Mouse (Mus musculus): ENCODE results near the gene Pa2g4. TPM values are rescaled to one million over a fixed set of nuclear protein-coding genes. Genes with fewer than 3 reads are reported as not detected.
A peak's percentile ranks its signal among the peaks of the same experiment; 100 is the strongest.
"Not testable (repeated sequence)": the region's sequence is repeated elsewhere in the genome, so short reads cannot be mapped to it uniquely, and the experiment has no call there.

The Pa2g4 gene
- polyA plus RNA-seq, 1 experiment from 2014 or later: 123 TPM

DNA sequence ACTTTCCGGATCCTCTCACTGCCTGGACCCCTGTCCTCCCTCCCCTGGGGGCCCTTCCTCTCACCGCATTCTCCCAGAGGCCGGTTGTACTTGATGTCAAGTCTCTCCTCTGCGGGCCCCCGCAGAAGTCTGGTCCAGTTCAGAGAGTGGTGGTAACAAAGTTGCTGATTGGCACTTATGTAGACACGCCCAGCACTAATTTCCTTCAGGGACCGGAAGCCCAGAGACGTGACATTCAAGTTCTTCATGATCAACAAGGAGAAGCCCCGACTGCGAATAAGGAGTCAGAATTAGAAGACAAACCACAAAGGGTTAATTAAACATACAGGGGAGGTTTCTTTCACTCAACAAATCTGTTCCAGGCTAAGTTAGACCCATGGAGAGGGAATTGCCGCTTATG lies 12.5 kb upstream of the Pa2g4 start:
- Histone ChIP-seq H3K36me3 (ENCODE audit: control insufficient read depth, insufficient read depth, low read length) (peaks cover 10% of the 10 kb centered on the region), H3K27me3 (ENCODE audit: control insufficient read depth, insufficient read depth, low read length) (no peaks in the 10 kb centered on the region), H3K4me2 (ENCODE audit: low read length) (no peak overlapping the region), H3K9me3 (ENCODE audit: control insufficient read depth, low read length) (no peaks in the 10 kb centered on the region), H3K27ac (replicated peaks in 1 of 2; ENCODE audit: control insufficient read depth in 1 of 2, insufficient read depth in 1 of 2, low read depth in 2 of 2, low read length in 2 of 2) (no peak overlapping the region), H3K4me1 (ENCODE audit: control insufficient read depth in 2 of 2, insufficient read depth in 2 of 2, low read length in 2 of 2) (peaks cover under 1 to 4% of the 10 kb centered on the region in 2 experiments; a peak in 3 of 4 replicates), H3K4me3 (ENCODE audit: control insufficient read depth in 1 of 2, insufficient read depth in 1 of 2, low read depth in 1 of 2, low read length in 2 of 2) (no peak overlapping the region), H3K9ac (ENCODE audit: low read length) (no peak overlapping the region)
- WGBS: 60% methylated on average over 11 of the region's 11 CpGs
- ATAC-seq (ENCODE audit: insufficient number of reproducible peaks, insufficient read depth, low FRiP score, low read depth): no peak

DNA sequence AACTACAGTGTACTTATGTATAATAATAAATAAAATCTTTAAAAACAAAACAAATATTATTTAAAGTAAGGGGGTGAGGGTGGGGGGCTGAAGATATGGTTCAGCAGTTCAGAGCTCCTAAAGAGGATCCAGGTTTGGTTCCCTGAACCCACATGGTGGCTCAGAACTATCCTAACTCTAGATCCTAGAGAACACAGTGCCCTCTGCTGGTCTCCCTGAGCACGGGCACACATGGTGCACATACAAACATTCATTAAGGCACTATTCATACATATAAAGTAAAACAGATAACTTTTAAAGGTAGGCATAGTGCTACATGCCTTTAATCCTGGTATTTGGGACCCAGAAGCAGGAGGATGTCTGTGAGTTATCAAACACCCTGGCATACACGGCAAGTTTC lies 9.3 kb upstream of the Pa2g4 start:
- ATAC-seq (ENCODE audit: insufficient number of reproducible peaks, insufficient read depth, low FRiP score, low read depth): no peak
- Histone ChIP-seq H3K4me3 (ENCODE audit: control insufficient read depth in 1 of 2, insufficient read depth in 1 of 2, low read depth in 1 of 2, low read length in 2 of 2) (no peak overlapping the region), H3K4me2 (ENCODE audit: low read length) (no peak overlapping the region), H3K27me3 (ENCODE audit: control insufficient read depth, insufficient read depth, low read length) (no peaks in the 10 kb centered on the region), H3K36me3 (ENCODE audit: control insufficient read depth, insufficient read depth, low read length) (peaks cover 30% of the 10 kb centered on the region), H3K4me1 (ENCODE audit: control insufficient read depth in 2 of 2, insufficient read depth in 2 of 2, low read length in 2 of 2) (no peaks in the 10 kb centered on the region), H3K9me3 (ENCODE audit: control insufficient read depth, low read length) (no peaks in the 10 kb centered on the region), H3K9ac (ENCODE audit: low read length) (no peak overlapping the region), H3K27ac (replicated peaks in 1 of 2; ENCODE audit: control insufficient read depth in 1 of 2, insufficient read depth in 1 of 2, low read depth in 2 of 2, low read length in 2 of 2) (no peak overlapping the region)
- WGBS: 90% methylated on average over 2 of the region's 2 CpGs

- WGBS: under 1% methylated on average over 44 of the region's 46 CpGs
- Histone ChIP-seq H3K27ac (replicated peaks in 1 of 2; ENCODE audit: control insufficient read depth in 1 of 2, insufficient read depth in 1 of 2, low read depth in 2 of 2, low read length in 2 of 2) (peak overlapping the region; percentile 86 to 95), H3K4me3 (ENCODE audit: control insufficient read depth in 1 of 2, insufficient read depth in 1 of 2, low read depth in 1 of 2, low read length in 2 of 2) (peak overlapping the region; percentile 74 to 95), H3K9ac (ENCODE audit: low read length) (peak overlapping the region; percentile 97), H3K27me3 (ENCODE audit: control insufficient read depth, insufficient read depth, low read length) (no peaks in the 10 kb centered on the region), H3K36me3 (ENCODE audit: control insufficient read depth, insufficient read depth, low read length) (peaks cover 50% of the 10 kb centered on the region), H3K4me2 (ENCODE audit: low read length) (peak overlapping the region; percentile 94), H3K4me1 (ENCODE audit: control insufficient read depth in 2 of 2, insufficient read depth in 2 of 2, low read length in 2 of 2) (peaks cover 3 to 14% of the 10 kb centered on the region in 2 experiments; a peak in 3 of 4 replicates), H3K9me3 (ENCODE audit: control insufficient read depth, low read length) (no peaks in the 10 kb centered on the region)
- peak; percentile 28 for ATAC-seq (ENCODE audit: insufficient number of reproducible peaks, insufficient read depth, low FRiP score, low read depth)
Observed at GRCm38 (mm10) chr10:128565206-128565787, 490 bp downstream of the Pa2g4 start.

DNA sequence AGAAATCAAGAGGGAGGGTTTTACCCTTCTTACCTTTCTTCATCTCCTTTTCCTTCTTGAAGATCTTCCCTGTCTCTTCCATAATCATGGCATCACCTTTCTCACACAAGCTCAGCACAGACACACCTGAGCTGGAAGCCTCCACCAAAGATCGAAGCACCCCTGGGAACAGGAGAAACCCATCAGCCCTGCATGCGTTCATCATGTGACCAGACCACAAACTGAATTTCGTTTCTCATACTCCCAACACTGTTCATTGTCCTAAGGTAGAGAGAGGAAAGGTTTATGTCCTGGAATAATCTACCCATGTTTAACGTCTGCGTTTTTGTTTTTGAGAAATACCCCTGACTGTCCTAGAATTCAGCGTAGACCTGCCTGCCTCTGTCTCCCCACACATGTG lies 2.2 kb downstream of the Pa2g4 start:
- Histone ChIP-seq H3K4me2 (ENCODE audit: low read length) (no peak overlapping the region), H3K4me3 (ENCODE audit: control insufficient read depth in 1 of 2, insufficient read depth in 1 of 2, low read depth in 1 of 2, low read length in 2 of 2) (no peak overlapping the region), H3K4me1 (ENCODE audit: control insufficient read depth in 2 of 2, insufficient read depth in 2 of 2, low read length in 2 of 2) (peaks cover 3 to 14% of the 10 kb centered on the region in 2 experiments; a peak in 3 of 4 replicates), H3K27me3 (ENCODE audit: control insufficient read depth, insufficient read depth, low read length) (no peaks in the 10 kb centered on the region), H3K27ac (replicated peaks in 1 of 2; ENCODE audit: control insufficient read depth in 1 of 2, insufficient read depth in 1 of 2, low read depth in 2 of 2, low read length in 2 of 2) (no peak overlapping the region), H3K9ac (ENCODE audit: low read length) (0 out of 2 replicates have a peak overlapping the region, but pooled peaks have one; percentile 97), H3K36me3 (ENCODE audit: control insufficient read depth, insufficient read depth, low read length) (peaks cover 54% of the 10 kb centered on the region), H3K9me3 (ENCODE audit: control insufficient read depth, low read length) (no peaks in the 10 kb centered on the region)
- WGBS: 85% methylated on average over 6 of the region's 6 CpGs
- ATAC-seq (ENCODE audit: insufficient number of reproducible peaks, insufficient read depth, low FRiP score, low read depth): no peak

DNA sequence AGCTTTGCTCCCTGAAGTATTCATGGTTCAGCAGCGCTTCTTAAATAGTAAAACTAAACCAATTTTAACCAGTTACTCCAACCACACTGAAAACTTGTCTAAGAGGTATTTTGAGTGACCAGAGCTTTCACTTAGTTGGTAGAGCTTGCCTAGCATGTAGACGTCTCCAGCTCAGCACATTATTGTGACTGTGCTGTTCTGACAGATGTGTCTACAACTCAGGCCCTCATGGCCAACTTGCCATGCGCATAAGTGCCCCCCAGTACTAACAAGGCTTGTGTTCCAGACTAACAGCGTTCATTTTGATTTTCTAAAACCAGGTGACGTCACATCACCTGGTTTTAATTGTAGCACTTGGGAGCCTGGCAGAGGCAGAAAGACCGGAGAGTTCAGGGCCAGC lies 8.8 kb downstream of the Pa2g4 start:
- no peak overlapping the region for H3K27ac ChIP-seq (replicated peaks in 1 of 2; ENCODE audit: control insufficient read depth in 1 of 2, insufficient read depth in 1 of 2, low read depth in 2 of 2, low read length in 2 of 2)
- 84% methylated on average over 6 of the region's 6 CpGs for WGBS
- H3K9me3 ChIP-seq (ENCODE audit: control insufficient read depth, low read length): no peaks in the 10 kb centered on the region
- no peak overlapping the region for H3K9ac ChIP-seq (ENCODE audit: low read length)
- ATAC-seq (ENCODE audit: insufficient number of reproducible peaks, insufficient read depth, low FRiP score, low read depth): no peak
- H3K4me1 ChIP-seq (ENCODE audit: control insufficient read depth in 2 of 2, insufficient read depth in 2 of 2, low read length in 2 of 2): no peaks in the 10 kb centered on the region
- H3K4me3 ChIP-seq (ENCODE audit: control insufficient read depth in 1 of 2, insufficient read depth in 1 of 2, low read depth in 1 of 2, low read length in 2 of 2): no peak overlapping the region
- peaks cover 50% of the 10 kb centered on the region for H3K36me3 ChIP-seq (ENCODE audit: control insufficient read depth, insufficient read depth, low read length)
- no peak overlapping the region for H3K4me2 ChIP-seq (ENCODE audit: low read length)
- H3K27me3 ChIP-seq (ENCODE audit: control insufficient read depth, insufficient read depth, low read length): no peaks in the 10 kb centered on the region

DNA sequence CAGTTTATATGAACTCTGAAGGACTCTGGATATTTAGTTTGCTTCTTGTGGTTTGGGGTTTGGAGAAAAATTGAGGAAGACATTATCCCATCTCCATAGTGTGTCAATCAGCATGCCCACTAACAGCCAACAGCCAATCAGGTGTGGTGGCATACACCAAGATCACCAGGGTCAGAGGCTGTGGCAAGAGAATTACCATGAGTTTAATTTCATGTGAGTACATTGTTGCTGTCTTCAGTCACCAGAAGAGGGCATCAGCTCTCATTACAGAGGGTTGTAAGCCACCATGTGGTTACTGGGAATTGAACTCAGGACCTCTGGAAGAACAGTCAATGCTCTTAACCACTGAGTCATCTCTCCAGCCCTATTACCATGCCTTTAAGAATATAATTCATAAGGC lies 9.5 kb downstream of the Pa2g4 start:
- Histone ChIP-seq H3K4me3 (ENCODE audit: control insufficient read depth in 1 of 2, insufficient read depth in 1 of 2, low read depth in 1 of 2, low read length in 2 of 2) (no peak overlapping the region), H3K27me3 (ENCODE audit: control insufficient read depth, insufficient read depth, low read length) (no peaks in the 10 kb centered on the region), H3K4me2 (ENCODE audit: low read length) (no peak overlapping the region), H3K9ac (ENCODE audit: low read length) (no peak overlapping the region), H3K9me3 (ENCODE audit: control insufficient read depth, low read length) (no peaks in the 10 kb centered on the region), H3K36me3 (ENCODE audit: control insufficient read depth, insufficient read depth, low read length) (peaks cover 43% of the 10 kb centered on the region), H3K4me1 (ENCODE audit: control insufficient read depth in 2 of 2, insufficient read depth in 2 of 2, low read length in 2 of 2) (no peaks in the 10 kb centered on the region), H3K27ac (replicated peaks in 1 of 2; ENCODE audit: control insufficient read depth in 1 of 2, insufficient read depth in 1 of 2, low read depth in 2 of 2, low read length in 2 of 2) (no peak overlapping the region)
- ATAC-seq (ENCODE audit: insufficient number of reproducible peaks, insufficient read depth, low FRiP score, low read depth): no peak

GRCm38 (mm10) chr10:128555567-128555966 lies 10.2 kb downstream of the Pa2g4 start:
- not testable (repeated sequence) for H3K9ac ChIP-seq (ENCODE audit: low read length)

More at GRCm38 (mm10) chr10:128555567-128555966, 10.2 kb downstream of the Pa2g4 start:
- H3K4me2 ChIP-seq (ENCODE audit: low read length); H3K9me3 ChIP-seq (ENCODE audit: control insufficient read depth, low read length); H3K27me3 ChIP-seq (ENCODE audit: control insufficient read depth, insufficient read depth, low read length); H3K27ac ChIP-seq (replicated peaks in 1 of 2; ENCODE audit: control insufficient read depth in 1 of 2, insufficient read depth in 1 of 2, low read depth in 2 of 2, low read length in 2 of 2); ATAC-seq (ENCODE audit: insufficient number of reproducible peaks, insufficient read depth, low FRiP score, low read depth); H3K4me1 ChIP-seq (ENCODE audit: control insufficient read depth in 2 of 2, insufficient read depth in 2 of 2, low read length in 2 of 2); H3K4me3 ChIP-seq (ENCODE audit: control insufficient read depth in 1 of 2, insufficient read depth in 1 of 2, low read depth in 1 of 2, low read length in 2 of 2): not testable (repeated sequence)
- WGBS: 79% methylated on average over 1 of the region's 1 CpGs
- peaks cover 36% of the 10 kb centered on the region for H3K36me3 ChIP-seq (ENCODE audit: control insufficient read depth, insufficient read depth, low read length)
